Mouse (Mus musculus) liver, embryonic 11.5 days (tissue): ENCODE results near the gene Aldh3a2. TPM values are rescaled to one million over a fixed set of nuclear protein-coding genes. Genes with fewer than 3 reads are reported as not detected.

Experiments used
- polyA plus RNA-seq: library from polyadenylated mRNA; unstranded; fragments of >200 nt; fragmentation: Nextera tagmentation; extraction: Ambion mirVana; gene quantifications from 2 replicates; pipeline ENCODE4 v1.2.1, GENCODE M21; 2014

The Aldh3a2 gene
- polyA plus RNA-seq, 1 experiment from 2014 or later, result 23.8 TPM

Other genes starting within 250 kb of the Aldh3a2 start
- not detected in 2 replicates for gene Kcnj12, start 244.9 kb downstream of the Aldh3a2 start, polyA plus RNA-seq
- gene Tnfrsf13b, start 140.7 kb downstream of the Aldh3a2 start, polyA plus RNA-seq, result 5.9 and 6.2 TPM in 2 replicates
- gene Usp22, start 92.4 kb downstream of the Aldh3a2 start, polyA plus RNA-seq, result 60.1 and 69.7 TPM in 2 replicates
- not detected in 2 replicates for gene Aldh3a1, start 59.9 kb downstream of the Aldh3a2 start, polyA plus RNA-seq
- gene Slc47a2, start 75.4 kb upstream of the Aldh3a2 start, polyA plus RNA-seq, result 0.07 TPM in 1 of 2 replicates, not detected in the other
- gene Slc47a1, start 110.9 kb upstream of the Aldh3a2 start, polyA plus RNA-seq, result 1.4 TPM in 2 replicates
- gene Rnf112, start 186.7 kb upstream of the Aldh3a2 start, polyA plus RNA-seq, result 0.27 and 0.34 TPM in 2 replicates
- 36.5 and 39.1 TPM in 2 replicates for gene Mfap4, start 218.0 kb upstream of the Aldh3a2 start, polyA plus RNA-seq
- gene Mapk7, start 226.9 kb upstream of the Aldh3a2 start, polyA plus RNA-seq, result 25.1 and 27.6 TPM in 2 replicates
- gene B9d1, start 237.7 kb upstream of the Aldh3a2 start, polyA plus RNA-seq, result 10.2 and 11.1 TPM in 2 replicates